Mouse (Mus musculus): Measurements from ENCODE around the gene Map3k11.

Gene Map3k11

DNA sequence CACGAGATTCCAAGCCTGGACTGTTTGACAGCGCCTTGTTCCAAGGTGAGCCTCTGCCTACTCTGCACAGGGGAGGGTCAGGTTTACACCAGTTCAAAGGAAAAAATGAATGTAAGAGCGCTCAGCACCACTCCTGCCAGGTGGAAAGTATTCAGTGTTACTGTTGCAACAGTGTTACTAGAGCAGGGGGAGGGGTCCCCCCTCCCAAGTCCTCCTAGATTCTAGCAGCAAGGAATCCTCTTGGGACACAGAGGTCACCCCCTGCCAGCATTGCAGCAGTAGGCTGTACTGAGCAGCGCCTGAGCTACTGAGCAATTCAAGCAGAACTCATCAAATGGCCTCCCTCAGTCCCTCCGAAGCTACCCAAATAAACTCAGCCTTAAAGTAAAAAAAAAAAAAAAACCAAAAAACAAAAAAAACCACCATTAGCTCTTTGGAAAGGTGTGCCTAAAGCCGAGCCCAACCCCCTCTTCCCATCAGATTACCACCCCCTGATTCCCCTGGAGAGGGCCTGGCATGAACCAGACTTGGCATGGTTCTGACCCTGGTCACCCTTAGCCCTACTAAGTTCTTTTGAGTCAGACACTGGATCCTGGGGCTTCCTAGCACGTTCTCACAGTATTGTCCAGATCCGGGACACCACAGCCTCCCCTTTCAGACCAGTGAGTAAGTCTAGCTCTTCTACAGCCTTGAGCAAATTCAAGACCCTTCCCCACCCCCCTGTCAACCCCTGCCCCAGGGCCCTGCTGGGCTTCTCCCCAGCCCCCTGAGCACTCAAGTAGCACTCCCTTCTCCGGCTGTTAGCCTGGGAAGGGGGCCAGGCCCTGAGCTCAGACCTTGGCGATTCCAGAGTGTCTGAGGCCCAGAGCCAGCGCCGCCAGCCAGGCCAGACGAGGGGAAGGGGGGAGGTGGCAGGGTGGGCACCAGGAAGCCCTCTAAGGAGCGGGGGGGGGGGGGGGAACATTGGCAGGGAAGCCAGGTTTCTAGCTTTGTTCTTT lies 52.1 kb downstream of the Map3k11 start, which contains the start of gene Ltbp3:
Ltbp3 (plus strand) TSS at position 585 of the 998 bp plus-strand sequence.
- DNase-seq, result peak; percentile 94

DNA sequence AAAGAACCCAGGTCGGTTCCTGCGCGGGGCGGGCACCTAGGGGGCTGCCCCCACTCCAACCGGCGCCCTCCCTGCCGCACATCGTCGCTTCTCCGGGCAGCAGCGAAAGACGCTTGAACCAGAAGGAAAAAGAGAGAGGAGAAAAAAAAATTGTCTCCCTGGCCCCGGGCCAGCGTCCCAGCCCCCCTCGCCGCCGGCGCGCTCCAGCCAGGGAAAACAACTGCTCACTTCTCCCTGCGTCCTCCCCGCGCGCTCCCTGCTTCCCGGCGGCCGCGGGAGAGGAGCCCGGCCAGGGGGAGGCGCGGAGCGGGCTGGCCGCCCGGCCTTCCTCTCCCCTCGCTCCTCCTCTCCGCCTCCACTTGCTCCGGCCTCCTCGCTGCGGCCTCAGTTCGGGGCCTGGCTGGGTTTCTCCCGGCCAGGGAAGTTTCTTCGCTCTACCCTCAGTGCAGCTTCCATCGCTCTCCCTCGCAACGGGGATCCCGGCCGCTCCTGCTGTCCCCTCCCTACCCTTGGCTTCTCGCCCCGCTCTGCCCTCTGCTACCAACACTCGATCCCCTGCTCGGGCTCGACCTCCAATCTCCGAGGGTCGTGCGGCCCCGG lies 53.2 kb downstream of the Map3k11 start:
- DNase-seq, result peak; percentile 94

DNA sequence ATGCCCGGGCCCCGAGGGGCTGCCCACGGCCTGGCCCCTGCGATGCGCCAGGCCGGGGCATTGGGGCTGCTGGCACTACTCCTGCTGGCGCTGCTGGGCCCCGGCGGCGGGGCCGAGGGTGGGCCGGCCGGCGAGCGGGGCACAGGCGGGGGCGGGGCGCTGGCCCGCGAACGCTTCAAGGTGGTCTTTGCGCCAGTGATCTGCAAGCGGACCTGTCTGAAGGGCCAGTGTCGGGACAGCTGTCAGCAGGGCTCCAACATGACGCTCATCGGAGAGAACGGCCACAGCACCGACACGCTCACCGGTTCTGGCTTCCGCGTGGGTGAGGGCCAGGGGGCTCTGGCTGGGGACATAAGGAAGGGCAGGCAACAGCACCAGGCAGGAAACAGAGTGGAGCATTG lies 53.7 kb downstream of the Map3k11 start:
- peak; percentile 48 for DNase-seq

DNA sequence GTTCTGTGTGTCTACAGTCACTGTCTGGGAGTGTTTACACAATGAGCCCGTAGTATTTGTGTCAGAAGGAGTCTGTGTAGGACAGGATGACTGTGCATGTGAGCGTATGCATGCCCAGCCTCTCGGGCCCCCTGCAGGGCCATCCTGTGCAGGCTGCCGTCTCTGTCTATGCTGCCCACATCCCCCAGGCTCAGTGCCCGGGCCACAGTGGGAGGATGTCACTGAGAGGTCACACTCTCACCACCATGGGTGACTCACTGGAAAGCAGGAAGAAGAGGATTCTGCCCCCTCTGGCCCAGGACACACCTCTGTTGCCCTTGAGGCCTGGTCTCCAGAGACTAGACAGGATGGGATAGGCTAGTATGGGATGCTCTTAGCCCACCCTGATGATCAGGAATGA lies 55.0 kb downstream of the Map3k11 start:
- DNase-seq, result peak; percentile 70

DNA sequence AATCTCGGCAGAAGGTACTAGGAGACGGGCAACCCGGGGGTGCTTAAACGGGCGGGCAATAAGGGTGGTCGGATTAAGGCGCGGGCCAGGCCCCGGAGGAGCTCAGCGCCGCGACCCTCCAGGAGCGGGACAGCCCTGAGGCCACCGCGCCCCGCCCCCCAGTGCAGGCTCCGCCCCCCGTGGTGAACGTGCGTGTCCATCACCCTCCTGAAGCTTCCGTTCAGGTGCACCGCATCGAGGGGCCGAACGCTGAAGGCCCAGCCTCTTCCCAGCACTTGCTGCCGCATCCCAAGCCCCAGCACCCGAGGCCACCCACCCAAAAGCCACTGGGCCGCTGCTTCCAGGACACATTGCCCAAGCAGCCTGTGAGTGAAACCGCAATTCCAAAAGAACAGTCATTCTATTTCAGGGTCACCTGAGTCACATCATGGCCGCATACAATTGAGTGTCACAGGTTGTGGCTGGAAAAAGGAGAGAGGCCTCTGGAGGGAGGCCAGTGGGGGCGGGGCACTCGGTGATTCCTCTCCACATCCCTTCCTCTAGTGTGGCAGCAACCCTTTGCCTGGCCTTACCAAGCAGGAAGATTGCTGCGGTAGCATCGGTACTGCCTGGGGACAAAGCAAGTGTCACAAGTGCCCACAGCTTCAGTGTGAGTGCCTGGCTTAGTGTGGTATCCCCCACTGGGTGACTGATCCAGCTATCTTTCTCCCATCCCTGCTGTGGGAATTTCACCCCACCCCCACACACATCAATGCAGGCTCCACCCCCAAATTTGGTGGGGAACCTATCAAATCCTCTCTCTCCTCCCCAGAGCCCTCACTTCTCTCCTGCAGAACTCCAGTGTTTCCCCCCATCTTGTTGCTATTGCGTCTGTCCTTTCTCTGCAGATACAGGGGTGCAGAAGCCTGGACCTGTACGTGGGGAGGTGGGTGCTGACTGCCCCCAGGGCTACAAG lies 57.5 kb downstream of the Map3k11 start:
- peak; percentile 51 for DNase-seq

DNA sequence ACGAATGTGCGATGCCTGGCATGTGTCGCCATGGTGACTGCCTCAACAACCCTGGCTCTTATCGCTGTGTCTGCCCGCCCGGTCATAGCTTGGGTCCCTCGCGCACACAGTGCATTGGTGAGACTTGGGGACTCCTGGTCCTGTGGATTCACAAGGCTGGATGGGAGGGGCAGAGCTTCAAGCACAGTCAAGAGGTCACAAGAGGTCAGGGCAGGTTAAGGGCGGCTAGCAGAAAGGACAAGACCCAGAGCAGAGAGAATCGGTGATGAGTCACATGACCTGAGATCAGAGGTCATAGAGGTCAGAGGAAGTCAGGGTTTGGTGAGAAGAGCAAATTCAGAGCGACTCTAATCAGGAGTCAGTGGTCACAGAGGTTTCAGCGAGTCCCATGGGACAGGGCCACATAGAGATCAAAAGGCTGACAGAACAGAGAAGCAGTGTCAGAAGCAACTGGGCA lies 58.4 kb downstream of the Map3k11 start:
- DNase-seq, result no peak

DNA sequence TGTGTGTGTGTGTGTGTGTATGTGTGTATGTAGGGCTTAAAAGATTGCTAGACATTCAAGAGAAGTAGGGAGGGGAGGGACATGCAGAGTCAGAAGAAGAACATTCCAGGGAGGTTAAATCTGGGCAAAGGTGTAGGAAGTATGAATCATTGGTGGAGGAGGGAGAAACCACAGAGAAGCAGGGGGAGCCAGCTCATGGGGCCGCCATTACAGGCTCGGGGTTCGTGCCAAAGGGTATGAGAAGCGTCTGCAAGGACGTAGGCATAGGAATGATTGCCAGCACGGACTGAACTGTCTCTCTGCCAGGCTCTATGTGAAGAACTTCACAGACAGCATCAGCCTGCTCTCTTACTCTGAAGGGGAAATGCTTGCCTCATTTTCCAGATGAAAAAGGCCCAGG lies 60.9 kb downstream of the Map3k11 start:
- no peak for DNase-seq

DNA sequence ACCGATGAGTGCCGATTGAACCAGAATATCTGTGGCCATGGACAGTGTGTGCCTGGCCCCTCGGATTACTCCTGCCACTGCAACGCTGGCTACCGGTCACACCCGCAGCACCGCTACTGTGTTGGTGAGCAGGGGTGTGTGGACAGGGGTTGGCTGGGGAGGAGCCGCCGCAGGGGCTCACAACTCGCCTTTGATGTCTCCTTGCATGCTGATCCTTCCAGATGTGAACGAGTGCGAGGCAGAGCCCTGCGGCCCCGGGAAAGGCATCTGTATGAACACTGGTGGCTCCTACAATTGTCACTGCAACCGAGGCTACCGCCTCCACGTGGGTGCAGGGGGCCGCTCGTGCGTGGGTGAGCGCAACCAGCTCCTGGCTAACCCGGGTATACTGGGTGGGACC lies 62.4 kb downstream of the Map3k11 start:
- no peak for DNase-seq

DNA sequence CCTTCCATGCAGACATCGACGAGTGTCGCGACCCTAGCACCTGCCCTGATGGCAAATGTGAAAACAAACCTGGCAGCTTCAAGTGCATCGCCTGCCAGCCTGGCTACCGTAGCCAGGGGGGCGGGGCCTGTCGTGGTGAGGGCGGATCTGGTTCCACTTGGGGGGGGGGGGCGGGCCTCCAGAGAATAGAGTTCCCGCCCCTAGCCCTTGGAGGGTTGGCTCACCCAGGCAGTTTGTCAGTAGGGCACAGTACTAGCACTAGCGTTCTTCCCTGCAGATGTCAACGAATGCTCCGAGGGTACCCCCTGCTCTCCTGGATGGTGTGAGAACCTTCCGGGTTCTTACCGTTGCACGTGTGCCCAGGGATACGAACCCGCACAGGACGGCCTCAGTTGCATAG lies 63.2 kb downstream of the Map3k11 start:
- DNase-seq, result peak; percentile 73

All from lung, postnatal 10 days (tissue).